Mouse (Mus musculus) G1E-ER4 (cell line): ENCODE measurements around the gene Htr2c. TPM values are rescaled to one million over a fixed set of nuclear protein-coding genes. Genes with fewer than 3 reads are reported as not detected.

Source experiments
- GATA1 ChIP-seq: IDR thresholded peaks from one replicate; pipeline ENCODE4 v1.8.0; 2012; ENCODE audit warnings: low read length, inconsistent platforms
- polyA plus RNA-seq: library from polyadenylated mRNA; stranded (reverse); fragments of >175 nt; gene quantifications from 2 replicates; pipeline ENCODE4 v1.2.3, GENCODE M21; 2012

Htr2c gene
- not detected in 2 replicates for polyA plus RNA-seq

DNA sequence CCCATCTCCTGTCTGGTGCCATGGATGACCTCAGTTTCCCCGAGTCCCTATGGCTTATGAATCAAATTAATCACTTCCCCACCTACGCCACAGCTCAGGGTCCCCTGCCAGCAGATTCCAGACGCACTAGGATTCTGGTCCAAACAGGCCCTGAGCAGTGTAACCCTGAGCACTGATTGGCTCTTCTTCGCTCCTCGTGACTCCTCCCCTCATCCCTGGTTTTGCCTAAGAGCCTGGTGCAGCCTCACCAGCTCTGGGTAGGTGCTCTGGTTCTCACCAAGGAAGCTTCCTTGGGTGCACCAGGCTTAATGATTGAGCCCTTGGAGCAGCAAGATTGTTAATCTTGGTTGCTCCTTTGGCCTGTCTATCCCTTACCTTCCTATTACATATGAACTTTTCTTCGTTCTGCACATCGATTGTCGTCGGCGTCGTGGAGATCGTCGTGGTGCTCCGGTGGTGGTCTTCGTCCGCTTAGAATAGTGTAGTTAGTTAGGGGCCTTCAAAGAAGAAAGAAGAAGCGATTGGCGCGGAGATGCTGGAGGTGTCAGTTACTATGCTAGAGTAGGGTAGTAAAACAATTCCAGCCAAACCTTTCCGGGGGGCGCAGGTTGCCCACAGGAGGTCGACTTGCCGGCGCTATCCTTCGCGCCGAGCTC, at the start of gene Htr2c:
Gene Htr2c (plus strand): TSS at position 256 of the 656 bp plus-strand sequence.
- TF ChIP-seq GATA1 = no peak

DNA sequence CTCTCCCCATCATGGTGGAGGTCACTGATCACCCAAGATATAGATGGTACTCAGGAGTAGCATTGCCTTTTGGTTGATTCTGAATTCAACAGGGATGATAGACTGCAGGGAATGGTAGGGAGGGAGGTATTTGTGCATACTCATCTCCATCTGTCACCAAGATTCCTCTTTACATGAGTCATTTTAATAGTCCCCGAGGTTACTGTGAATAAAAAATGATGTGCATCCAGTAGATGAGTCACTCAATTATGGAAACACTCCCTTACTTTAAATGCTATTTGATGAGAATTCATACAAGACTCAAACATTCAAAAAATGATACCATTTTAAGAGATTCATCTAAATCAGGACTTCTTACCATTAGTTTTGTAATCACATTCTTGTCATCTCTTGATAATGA, 34.1 kb upstream of the Htr2c start:
- no peak for TF ChIP-seq GATA1

DNA sequence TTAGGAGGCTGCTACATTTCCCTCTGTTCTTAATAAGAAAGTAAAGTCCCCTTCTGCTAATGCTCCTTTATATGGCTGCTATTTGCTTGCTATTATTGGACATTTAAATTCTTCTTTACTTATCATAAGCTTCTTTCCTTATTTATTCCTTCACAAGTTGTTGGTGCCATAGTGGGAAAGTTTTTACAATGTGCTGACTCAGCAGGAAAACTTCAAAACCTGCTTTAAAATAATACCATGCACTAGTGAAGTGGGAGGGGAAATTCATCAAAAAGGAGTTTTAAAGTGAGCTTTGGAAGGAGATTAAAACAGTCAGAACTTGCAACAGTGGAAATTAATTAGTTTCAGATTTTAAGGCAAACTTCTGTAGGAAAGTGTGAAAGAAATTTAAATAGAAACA, 26.0 kb upstream of the Htr2c start:
- no peak for TF ChIP-seq GATA1

DNA sequence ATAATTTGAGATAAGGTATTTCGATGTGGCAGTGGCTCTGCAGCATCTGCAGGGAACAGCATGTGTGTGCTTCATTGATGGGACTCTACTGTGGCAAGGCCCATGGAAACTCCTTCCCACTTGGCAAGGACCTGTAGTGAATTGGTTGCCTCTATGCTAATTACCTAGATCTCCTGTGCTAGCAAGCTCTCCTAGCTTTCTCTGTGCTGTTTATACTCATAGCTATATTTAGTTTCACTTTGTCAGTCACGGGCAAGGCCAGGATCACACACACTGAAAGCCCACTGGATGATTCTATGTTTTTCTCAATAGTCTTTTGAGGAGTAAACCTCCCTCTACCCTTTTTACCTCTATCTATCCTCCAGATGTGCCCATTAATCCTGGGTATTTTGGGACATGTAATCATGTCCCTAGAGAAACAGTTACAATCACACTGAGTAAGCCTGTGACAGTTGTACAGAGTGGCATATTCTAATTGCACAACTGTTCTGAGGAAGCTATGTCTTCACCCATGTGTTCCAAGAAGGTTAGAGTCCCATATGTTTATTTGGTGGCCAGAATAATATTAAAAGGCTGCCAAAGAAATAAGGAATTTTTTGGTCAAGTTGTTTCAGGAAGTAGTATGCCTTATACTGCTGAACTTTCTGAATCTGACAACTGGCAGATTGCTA, 16.0 kb upstream of the Htr2c start:
- TF ChIP-seq GATA1 = no peak

DNA sequence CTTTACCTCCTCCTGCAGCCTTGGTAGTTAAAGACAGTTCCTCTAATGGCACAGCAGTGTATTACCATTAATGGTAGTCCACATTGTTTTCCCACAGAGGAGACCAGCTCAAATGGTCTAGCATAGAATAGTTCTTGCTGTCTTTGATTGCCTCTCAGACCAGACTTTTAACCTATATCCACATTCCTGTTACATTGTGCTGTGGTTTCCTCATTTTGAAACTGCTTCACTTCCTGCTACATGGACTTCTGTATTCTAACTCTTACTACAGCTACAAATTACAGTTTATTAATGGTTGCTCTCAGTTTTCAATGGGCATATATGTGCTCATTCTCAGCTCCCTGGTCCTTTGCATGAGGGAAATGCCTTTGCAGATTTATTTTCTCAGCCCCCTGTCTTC, 15.3 kb upstream of the Htr2c start:
- TF ChIP-seq GATA1 = no peak

DNA sequence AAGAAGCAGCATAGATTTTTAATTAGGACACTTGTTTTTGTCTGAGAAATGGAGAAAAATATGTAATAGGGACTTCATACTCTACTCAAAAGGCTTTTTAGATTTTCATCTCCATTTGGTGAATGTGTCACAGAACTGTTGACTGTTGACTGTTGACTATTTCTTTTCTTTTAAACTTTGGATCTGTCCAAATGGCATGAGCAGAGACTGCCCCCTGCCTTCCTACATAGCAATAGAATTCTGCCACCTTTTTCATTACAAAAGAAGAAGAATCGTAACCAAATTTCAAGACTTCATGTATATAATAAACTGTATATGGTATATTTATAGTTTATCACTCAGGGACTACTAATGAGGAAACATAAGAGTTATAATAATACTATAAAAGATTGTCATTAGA, 3.7 kb upstream of the Htr2c start:
- no peak for TF ChIP-seq GATA1

DNA sequence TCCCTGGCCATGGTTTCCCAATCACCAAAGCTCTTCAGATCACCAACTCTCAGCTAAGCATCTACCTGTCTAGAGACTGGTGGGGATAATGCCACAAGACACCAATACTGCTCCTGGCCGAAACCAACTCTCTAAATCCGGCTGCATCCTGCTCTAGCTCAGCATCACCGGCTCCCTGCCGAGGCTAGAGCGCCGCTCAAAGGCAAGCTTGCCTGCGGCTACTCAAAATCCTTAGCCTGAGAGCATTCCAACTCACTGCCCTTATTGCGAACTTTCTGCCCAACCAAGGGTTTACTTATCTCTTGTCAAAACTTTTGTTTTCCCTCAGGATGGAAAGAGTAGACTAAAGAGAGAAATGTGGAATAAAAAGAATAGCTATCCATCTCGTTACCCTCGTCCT, 2.4 kb upstream of the Htr2c start:
- no peak for TF ChIP-seq GATA1

DNA sequence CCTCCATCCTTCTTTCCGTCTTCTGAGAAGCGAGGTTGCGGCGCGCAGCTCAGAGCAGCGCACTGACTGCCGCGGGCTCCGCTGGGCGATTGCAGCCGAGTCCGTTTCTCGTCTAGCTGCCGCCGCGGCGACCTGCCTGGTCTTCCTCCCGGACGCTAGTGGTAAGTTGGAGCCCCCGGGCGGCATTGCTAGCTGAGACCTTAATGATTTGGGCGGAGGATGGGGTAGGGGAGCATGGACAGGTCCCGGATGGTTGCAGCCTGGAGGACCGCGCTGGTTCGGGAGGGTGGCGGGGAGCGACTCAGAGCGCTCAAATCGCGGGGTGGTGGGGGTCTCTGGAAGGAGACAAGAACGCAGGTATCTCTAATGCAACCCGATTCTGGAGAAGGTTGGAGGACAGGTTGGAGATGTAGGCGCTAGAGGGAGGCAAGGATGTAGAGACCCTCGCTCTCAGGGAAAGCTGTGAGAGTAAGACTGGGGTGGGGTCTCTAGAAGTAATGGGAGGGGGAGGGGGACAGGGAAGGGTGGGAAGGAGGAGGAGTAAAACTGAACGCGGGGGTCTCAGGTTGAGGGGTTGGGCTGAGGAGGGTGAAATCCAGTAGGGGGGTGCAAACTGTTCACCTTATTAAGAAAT, 718 bp downstream of the Htr2c start:
- no peak for TF ChIP-seq GATA1

DNA sequence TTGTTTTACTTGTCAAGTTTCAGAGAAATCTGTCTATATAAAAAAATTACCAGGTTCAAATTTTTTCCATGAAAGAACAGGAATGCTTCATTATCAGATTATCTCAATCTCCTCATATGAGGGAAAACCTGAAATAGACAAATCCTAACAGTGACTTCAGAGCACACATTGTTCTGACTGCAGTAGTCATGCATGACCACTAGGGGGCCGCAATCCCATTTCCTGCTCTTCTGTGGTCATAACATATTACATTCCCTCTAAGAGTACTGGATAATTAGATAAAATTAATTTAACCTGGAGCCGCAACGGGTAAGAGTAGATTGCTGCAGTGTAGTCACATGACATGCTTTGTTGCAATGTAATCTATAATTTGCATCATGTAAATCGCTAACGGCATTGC, 17.6 kb downstream of the Htr2c start:
- TF ChIP-seq GATA1 = no peak

DNA sequence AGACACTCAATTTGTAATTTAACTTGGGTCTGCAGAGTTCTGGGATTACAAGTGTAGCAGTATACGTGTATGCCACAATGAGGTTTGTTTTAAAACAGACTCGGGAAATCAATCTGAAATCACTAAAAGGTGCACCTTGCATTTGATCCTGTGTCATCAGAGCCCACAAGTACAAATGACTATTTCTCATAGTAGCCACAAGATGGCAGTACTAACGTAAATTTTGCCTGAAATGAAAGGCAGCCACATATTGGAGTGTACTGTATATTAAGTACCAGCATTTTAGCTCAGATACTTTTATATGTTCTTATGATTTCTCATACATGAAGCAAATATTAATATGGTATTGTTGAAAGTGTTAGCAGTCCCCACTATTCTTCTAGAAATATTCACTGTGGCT, 93.4 kb downstream of the Htr2c start:
- no peak for TF ChIP-seq GATA1

DNA sequence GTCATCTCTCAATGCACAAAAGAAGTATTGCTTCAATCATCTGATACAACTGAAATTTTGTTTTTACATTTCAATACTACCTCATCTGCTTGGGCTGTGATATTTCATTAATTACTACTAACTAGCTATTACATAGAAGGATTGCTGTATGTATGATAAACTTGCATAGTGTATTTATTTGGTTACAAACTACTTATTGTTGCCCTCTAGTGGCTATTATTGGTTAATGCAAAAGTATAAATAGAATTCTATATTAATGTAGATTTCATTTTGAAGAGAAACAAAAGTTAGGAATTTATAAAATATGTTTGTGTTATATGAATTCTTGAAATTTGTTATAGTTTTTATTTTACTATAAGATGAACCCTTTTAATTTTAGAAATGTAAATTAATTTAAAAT, 109.3 kb downstream of the Htr2c start:
- TF ChIP-seq GATA1 = no peak

DNA sequence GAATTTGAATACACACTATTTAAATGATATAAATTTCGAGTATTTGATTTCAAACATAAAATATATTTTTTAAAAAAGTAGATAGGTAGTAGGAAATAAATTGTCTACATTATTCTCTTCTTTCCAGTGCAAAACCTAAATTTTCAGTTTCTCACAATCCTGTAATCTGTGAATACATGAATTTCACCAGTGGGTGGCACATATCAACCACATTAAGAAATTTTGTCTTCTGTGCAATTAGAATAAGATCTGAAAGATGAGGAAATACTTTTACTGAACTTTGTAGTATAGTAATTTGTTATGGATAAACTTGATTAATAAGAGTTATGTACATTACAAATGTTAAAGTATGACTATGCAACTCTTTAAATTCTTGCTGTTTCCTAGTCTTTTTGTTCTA, 156.8 kb downstream of the Htr2c start:
- TF ChIP-seq GATA1 = no peak

DNA sequence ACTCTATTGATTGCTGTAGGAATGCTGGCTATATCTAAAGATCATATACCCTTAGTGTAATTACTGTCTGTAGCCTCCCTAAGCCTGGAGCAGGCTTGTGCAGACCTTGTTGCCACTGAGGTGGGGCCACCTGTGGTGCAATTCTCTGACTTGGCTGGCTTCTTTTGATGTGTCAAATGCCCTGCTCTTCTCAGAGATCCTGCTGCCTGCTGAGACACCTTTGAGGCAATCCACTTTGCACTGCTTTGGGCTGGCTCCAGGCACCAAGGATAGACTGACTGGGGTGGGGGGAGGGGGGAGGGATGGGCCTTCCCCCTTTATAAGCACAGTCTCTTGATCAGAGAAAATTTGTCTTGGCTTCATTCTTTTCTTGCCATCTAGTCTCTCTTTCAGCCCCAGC, 252.9 kb downstream of the Htr2c start:
- TF ChIP-seq GATA1 = no peak

DNA sequence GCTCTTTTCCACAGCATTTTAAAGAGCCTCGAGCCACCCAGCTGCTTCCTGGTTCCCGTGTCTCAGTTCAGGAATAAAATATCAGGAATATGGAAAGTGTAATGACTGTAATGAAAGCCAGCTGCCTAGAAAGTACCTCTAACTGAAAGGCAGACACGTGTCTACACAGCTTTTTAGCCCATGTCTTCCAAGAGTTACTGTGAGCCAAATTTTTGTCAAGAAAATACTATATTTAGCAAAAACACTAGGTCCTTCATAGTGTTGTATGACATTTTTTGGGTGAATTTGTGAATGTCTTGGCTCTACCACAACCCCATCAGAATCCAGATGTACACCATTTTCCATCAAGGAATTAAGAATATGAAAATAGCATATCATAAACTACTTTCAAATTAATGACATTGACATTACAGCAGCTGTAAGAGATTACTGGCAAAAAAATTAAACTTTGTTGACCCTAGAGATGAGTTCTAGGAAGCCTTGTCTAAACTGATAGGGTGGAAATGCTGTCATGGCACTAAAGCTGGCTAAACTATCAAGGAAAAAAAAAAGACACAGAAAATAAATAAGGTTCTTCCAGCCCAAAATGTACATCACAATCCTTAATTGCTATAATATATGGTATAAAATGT, 255.2 kb downstream of the Htr2c start:
- TF ChIP-seq GATA1 = no peak

DNA sequence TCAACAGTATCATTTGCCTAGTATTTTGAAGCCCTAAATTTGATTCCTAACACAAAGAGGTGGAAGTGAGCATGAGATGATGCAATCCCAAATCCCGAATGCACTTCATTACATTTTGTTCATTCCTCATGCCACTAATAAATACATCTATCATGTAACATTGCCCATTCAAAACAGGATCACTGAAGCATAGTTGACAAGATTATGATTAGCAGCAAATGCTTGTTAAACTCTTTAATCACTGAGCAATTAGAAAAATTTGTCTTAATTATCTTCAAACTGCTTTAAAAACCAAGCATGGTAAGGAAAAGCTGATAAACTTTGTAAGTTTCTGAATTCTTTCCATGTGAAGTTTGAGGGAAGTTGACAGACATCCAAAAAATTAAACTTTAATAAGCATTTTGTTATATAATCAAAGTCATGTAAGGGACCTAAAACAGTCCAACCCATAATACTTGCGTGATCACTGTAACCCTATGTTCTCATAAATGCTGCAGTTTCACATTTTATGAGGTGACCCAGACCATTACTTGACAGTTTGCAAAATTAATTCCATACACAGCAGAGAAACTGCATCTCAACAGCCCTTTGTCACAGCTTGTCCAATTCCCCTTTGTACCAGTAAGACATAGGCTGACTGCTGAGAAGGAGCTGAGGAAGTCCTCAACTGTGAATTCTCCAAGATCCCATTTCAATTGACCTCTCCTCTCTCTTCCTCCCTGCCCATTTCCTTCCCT, 276.7 kb downstream of the Htr2c start:
- no peak for TF ChIP-seq GATA1
